Mouse (Mus musculus): ENCODE measurements around the gene Rpa3. TPM values are rescaled to one million over a fixed set of nuclear protein-coding genes. Genes with fewer than 3 reads are reported as not detected.

Gene Rpa3
- polyA plus RNA-seq, 1 experiment = 36.1 TPM

- no peak for DNase-seq (ENCODE audit: low read depth)
- no peak for TF ChIP-seq POLR2A (IDR thresholded peaks at IDR 0.05; ENCODE audit: borderline replicate concordance, extremely low read depth, insufficient read depth, insufficient read length, poor library complexity, severe bottlenecking)
- no peak for TF ChIP-seq CTCF (IDR thresholded peaks at IDR 0.05; ENCODE audit: borderline replicate concordance, extremely low read depth, insufficient read depth, insufficient read length)
Measured at GRCm38 (mm10) chr6:8276431-8276830, 17.5 kb upstream of the Rpa3 start.

- TF ChIP-seq CTCF (IDR thresholded peaks at IDR 0.05; ENCODE audit: borderline replicate concordance, extremely low read depth, insufficient read depth, insufficient read length) (peak; percentile 46; the same call in 1 of the 2 replicates), POLR2A (IDR thresholded peaks at IDR 0.05; ENCODE audit: borderline replicate concordance, extremely low read depth, insufficient read depth, insufficient read length, poor library complexity, severe bottlenecking) (no peak)
- peak; percentile 88 for DNase-seq (ENCODE audit: low read depth)
Measured at GRCm38 (mm10) chr6:8275098-8275497, 16.1 kb upstream of the Rpa3 start.

GRCm38 (mm10) chr6:8274387-8275054 lies 15.5 kb upstream of the Rpa3 start:
- no peak for TF ChIP-seq POLR2A (IDR thresholded peaks at IDR 0.05; ENCODE audit: borderline replicate concordance, extremely low read depth, insufficient read depth, insufficient read length, poor library complexity, severe bottlenecking)
- peak; percentile 67; the same call in 1 of the 2 replicates for TF ChIP-seq CTCF (IDR thresholded peaks at IDR 0.05; ENCODE audit: borderline replicate concordance, extremely low read depth, insufficient read depth, insufficient read length)

GRCm38 (mm10) chr6:8271047-8271446 lies 12.1 kb upstream of the Rpa3 start:
- TF ChIP-seq POLR2A (IDR thresholded peaks at IDR 0.05; ENCODE audit: borderline replicate concordance, extremely low read depth, insufficient read depth, insufficient read length, poor library complexity, severe bottlenecking) (no peak), CTCF (IDR thresholded peaks at IDR 0.05; ENCODE audit: borderline replicate concordance, extremely low read depth, insufficient read depth, insufficient read length) (no peak)
- DNase-seq (ENCODE audit: low read depth) = no peak

More at GRCm38 (mm10) chr6:8274387-8275054, 15.5 kb upstream of the Rpa3 start:
- DNase-seq (ENCODE audit: low read depth) = peak; percentile 66

- TF ChIP-seq POLR2A (IDR thresholded peaks at IDR 0.05; ENCODE audit: borderline replicate concordance, extremely low read depth, insufficient read depth, insufficient read length, poor library complexity, severe bottlenecking) (no peak), CTCF (IDR thresholded peaks at IDR 0.05; ENCODE audit: borderline replicate concordance, extremely low read depth, insufficient read depth, insufficient read length) (no peak)
- no peak for DNase-seq (ENCODE audit: low read depth)
Measured at GRCm38 (mm10) chr6:8259667-8260044, 683 bp upstream of the Rpa3 start.

- DNase-seq (ENCODE audit: low read depth) = no peak
- TF ChIP-seq POLR2A (IDR thresholded peaks at IDR 0.05; ENCODE audit: borderline replicate concordance, extremely low read depth, insufficient read depth, insufficient read length, poor library complexity, severe bottlenecking) (no peak), CTCF (IDR thresholded peaks at IDR 0.05; ENCODE audit: borderline replicate concordance, extremely low read depth, insufficient read depth, insufficient read length) (no peak)
Measured at GRCm38 (mm10) chr6:8258316-8258715, 657 bp downstream of the Rpa3 start.

GRCm38 (mm10) chr6:8228596-8228995 lies 30.4 kb downstream of the Rpa3 start:
- DNase-seq (ENCODE audit: low read depth) = no peak
- TF ChIP-seq CTCF (IDR thresholded peaks at IDR 0.05; ENCODE audit: borderline replicate concordance, extremely low read depth, insufficient read depth, insufficient read length) (no peak), POLR2A (IDR thresholded peaks at IDR 0.05; ENCODE audit: borderline replicate concordance, extremely low read depth, insufficient read depth, insufficient read length, poor library complexity, severe bottlenecking) (no peak)

- TF ChIP-seq CTCF (IDR thresholded peaks at IDR 0.05; ENCODE audit: borderline replicate concordance, extremely low read depth, insufficient read depth, insufficient read length) (no peak), POLR2A (IDR thresholded peaks at IDR 0.05; ENCODE audit: borderline replicate concordance, extremely low read depth, insufficient read depth, insufficient read length, poor library complexity, severe bottlenecking) (no peak)
- DNase-seq (ENCODE audit: low read depth) = no peak
Measured at GRCm38 (mm10) chr6:8227035-8227434, 31.9 kb downstream of the Rpa3 start.

- peak; percentile 6 for DNase-seq (ENCODE audit: low read depth)
- TF ChIP-seq POLR2A (IDR thresholded peaks at IDR 0.05; ENCODE audit: borderline replicate concordance, extremely low read depth, insufficient read depth, insufficient read length, poor library complexity, severe bottlenecking) (no peak), CTCF (IDR thresholded peaks at IDR 0.05; ENCODE audit: borderline replicate concordance, extremely low read depth, insufficient read depth, insufficient read length) (no peak)
Measured at GRCm38 (mm10) chr6:8210661-8211060, 48.3 kb downstream of the Rpa3 start.

GRCm38 (mm10) chr6:8209866-8210186 lies 49.1 kb downstream of the Rpa3 start:
- DNase-seq (ENCODE audit: low read depth) = no peak

GRCm38 (mm10) chr6:8209047-8209865 lies 49.7 kb downstream of the Rpa3 start, which contains the start of gene Mios:
Mios (plus strand) TSS chr6:8209222.
- peak; percentile 68; the same call in 1 of the 2 replicates for TF ChIP-seq POLR2A (IDR thresholded peaks at IDR 0.05; ENCODE audit: borderline replicate concordance, extremely low read depth, insufficient read depth, insufficient read length, poor library complexity, severe bottlenecking)
- TF ChIP-seq CTCF (IDR thresholded peaks at IDR 0.05; ENCODE audit: borderline replicate concordance, extremely low read depth, insufficient read depth, insufficient read length) = peak; percentile 20; the same call in 1 of the 2 replicates
- DNase-seq (ENCODE audit: low read depth) = peak; percentile 96

More at GRCm38 (mm10) chr6:8209866-8210186, 49.1 kb downstream of the Rpa3 start:
- TF ChIP-seq POLR2A (IDR thresholded peaks at IDR 0.05; ENCODE audit: borderline replicate concordance, extremely low read depth, insufficient read depth, insufficient read length, poor library complexity, severe bottlenecking) = no peak
- TF ChIP-seq CTCF (IDR thresholded peaks at IDR 0.05; ENCODE audit: borderline replicate concordance, extremely low read depth, insufficient read depth, insufficient read length) = no peak

Other genes starting within 250 kb of the Rpa3 start
- gene Col28a1, start 66.6 kb downstream of the Rpa3 start, polyA plus RNA-seq (2012; rRNA removed) = 0.34 and 0.78 TPM in 2 replicates
- 10.2 and 14.2 TPM in 2 replicates for gene Mios, start 50.0 kb downstream of the Rpa3 start, polyA plus RNA-seq (2012; rRNA removed)
- gene Umad1, start 115 bp upstream of the Rpa3 start, polyA plus RNA-seq (2012; rRNA removed) = 27.3 and 28.0 TPM in 2 replicates
- gene Gm45062, start 277 bp upstream of the Rpa3 start, polyA plus RNA-seq (2012; rRNA removed) = 15.5 and 22.1 TPM in 2 replicates

Data from brain, embryonic 14.5 days (tissue).